Mouse (Mus musculus): Measurements from ENCODE around the gene Rpl13.

- TF ChIP-seq POLR2A (IDR thresholded peaks at IDR 0.05; ENCODE audit: control insufficient read depth, low read depth, low read length): no peak
- TF ChIP-seq CTCF (IDR thresholded peaks at IDR 0.05; ENCODE audit: control insufficient read depth, insufficient read depth, insufficient replicate concordance, low read depth, low read length): no peak
Observed at GRCm38 (mm10) chr8:123103285-123103684, 1.1 kb downstream of the Rpl13 start.
